ENCODE assay signal across 10 mouse cellular contexts in genomic region chr1:179553197-179553948, GRCm38 (mm10). TPM values are rescaled to one million over a fixed set of nuclear protein-coding genes. Genes with fewer than 3 reads are reported as not detected.
A peak's percentile ranks its signal among the peaks of the same experiment; 100 is the strongest.
DNase-seq lines count a peak whose midpoint lies in the region; ATAC-seq and TF ChIP-seq lines count a peak whose summit lies in the region.
"Had no signal": no experiment of that assay in that cellular context is flagged by ENCODE, and none has a peak within 500 bp of the region (broad histone marks: within the 10 kb centered on the region; RNA-seq: fewer than 3 reads in every experiment).

No protein-coding gene starts in this region.

- 76% methylated on average over 5 of the region's 5 CpGs for WGBS in hindbrain, embryonic 13.5 days
- WGBS in hindbrain, embryonic 12.5 days: 76% methylated on average over 5 of the region's 5 CpGs
- WGBS in liver, embryonic 14.5 days (ENCODE audit: insufficient replicate concordance): 58% methylated on average over 5 of the region's 5 CpGs

- peak; percentile 64 for DNase-seq in MEL (ENCODE audit: low read depth, low spot score)
- peak; percentile 10 for DNase-seq in Muller cell, postnatal 12 days (ENCODE audit: inconsistent ontology term)
- no peak for DNase-seq in liver, embryonic 14.5 days (ENCODE audit: low read depth in 3 of 3, low spot score in 3 of 3)
- DNase-seq in layer of hippocampus, postnatal 10 days (ENCODE audit: low spot score in 2 of 2): no peak
- no peak for DNase-seq in thymus, postnatal 0 days (ENCODE audit: low spot score)
- DNase-seq: adrenal gland, postnatal 25 days; heart, postnatal 36 days; right cerebral cortex, postnatal 4 days had no signal

- no peaks in the 10 kb centered on the region for H3K27me3 ChIP-seq in hindbrain, embryonic 13.5 days
- H3K27me3 ChIP-seq in hindbrain, embryonic 12.5 days: no peaks in the 10 kb centered on the region
- H3K27me3 ChIP-seq in MEL (ENCODE audit: control insufficient read depth in 1 of 2, insufficient read depth in 2 of 2, low read length in 2 of 2): no peaks in the 10 kb centered on the region
- no peaks in the 10 kb centered on the region for H3K27me3 ChIP-seq in liver, embryonic 14.5 days (ENCODE audit: control insufficient read depth, insufficient read depth, low read length)

- TF ChIP-seq EP300 in MEL (IDR thresholded peaks at IDR 0.05; ENCODE audit: low read depth in 1 of 2, low read length in 2 of 2): 0 out of 4 replicates have a peak, but pooled peaks of 1 of the 2 experiments have one; percentile 17
- TF ChIP-seq EP300 in liver, embryonic 14.5 days (IDR thresholded peaks at IDR 0.05; ENCODE audit: low read depth): no peak

- no peaks in the 10 kb centered on the region for H3K9me3 ChIP-seq in hindbrain, embryonic 13.5 days
- no peaks in the 10 kb centered on the region for H3K9me3 ChIP-seq in hindbrain, embryonic 12.5 days (replicated peaks)
- no peaks in the 10 kb centered on the region for H3K9me3 ChIP-seq in MEL (replicated peaks; ENCODE audit: insufficient read depth, low read length)
- H3K9me3 ChIP-seq in liver, embryonic 14.5 days (ENCODE audit: control insufficient read depth, low read length): no peaks in the 10 kb centered on the region

- no peak for TF ChIP-seq RAD21 in MEL (IDR thresholded peaks at IDR 0.05; ENCODE audit: low read depth, low read length)

- no peaks in the 10 kb centered on the region for H3K36me3 ChIP-seq in hindbrain, embryonic 13.5 days
- H3K36me3 ChIP-seq in hindbrain, embryonic 12.5 days: no peaks in the 10 kb centered on the region
- peaks cover 0 to 45% of the 10 kb centered on the region in 2 experiments; a peak in 2 of 4 replicates for H3K36me3 ChIP-seq in MEL (ENCODE audit: control insufficient read depth in 1 of 2, insufficient read depth in 2 of 2, low read length in 2 of 2)
- H3K36me3 ChIP-seq in liver, embryonic 14.5 days (replicated peaks; ENCODE audit: control insufficient read depth, insufficient read depth, low read depth): no peaks in the 10 kb centered on the region; the same call in 1 of the 2 replicates

- no peak overlapping the region for H3K4me3 ChIP-seq in hindbrain, embryonic 13.5 days
- no peak overlapping the region for H3K4me3 ChIP-seq in hindbrain, embryonic 12.5 days
- H3K4me3 ChIP-seq in MEL (ENCODE audit: control insufficient read depth in 1 of 2, insufficient read depth in 1 of 2, low read depth in 2 of 2, low read length in 2 of 2): no peak overlapping the region
- no peak overlapping the region for H3K4me3 ChIP-seq in liver, embryonic 14.5 days (ENCODE audit: insufficient read depth in 1 of 2, low read depth in 2 of 2, low read length in 2 of 2)

- TF ChIP-seq POLR2A in MEL (IDR thresholded peaks at IDR 0.05; ENCODE audit: control insufficient read depth in 1 of 2, insufficient read depth in 1 of 2, low read depth in 1 of 2, low read length in 2 of 2, poor library complexity in 1 of 2): no peak

- H3K27ac ChIP-seq in hindbrain, embryonic 13.5 days: no peak overlapping the region
- no peak overlapping the region for H3K27ac ChIP-seq in hindbrain, embryonic 12.5 days
- no peak overlapping the region for H3K27ac ChIP-seq in MEL (ENCODE audit: control insufficient read depth, low read depth, low read length)
- no peak overlapping the region; the same call in 1 of the 2 replicates for H3K27ac ChIP-seq in liver, embryonic 14.5 days

- H3K4me1 ChIP-seq in hindbrain, embryonic 13.5 days (replicated peaks): peaks cover 24% of the 10 kb centered on the region
- H3K4me1 ChIP-seq in hindbrain, embryonic 12.5 days: peaks cover 4% of the 10 kb centered on the region
- H3K4me1 ChIP-seq in MEL (ENCODE audit: control insufficient read depth in 1 of 2, insufficient read depth in 2 of 2, low read length in 2 of 2): peaks cover 20 to 26% of the 10 kb centered on the region in 2 experiments
- H3K4me1 ChIP-seq in liver, embryonic 14.5 days (replicated peaks; ENCODE audit: control insufficient read depth in 2 of 2, insufficient read depth in 2 of 2, low read length in 1 of 2): peaks cover 37 to 46% of the 10 kb centered on the region in 2 experiments

- peaks cover 10% of the 10 kb centered on the region for H3K79me2 ChIP-seq in MEL (ENCODE audit: control insufficient read depth, insufficient read depth, low read length, poor library complexity)

- H3K9ac ChIP-seq in hindbrain, embryonic 13.5 days: 0 out of 2 replicates have a peak overlapping the region, but pooled peaks have one; percentile 39
- no peak overlapping the region for H3K9ac ChIP-seq in hindbrain, embryonic 12.5 days
- H3K9ac ChIP-seq in MEL (ENCODE audit: control insufficient read depth, low read depth, low read length, poor library complexity, severe bottlenecking): no peak overlapping the region
- 0 out of 2 replicates have a peak overlapping the region, but pooled peaks have one; percentile 9 for H3K9ac ChIP-seq in liver, embryonic 14.5 days (replicated peaks)

- no peak for ATAC-seq in hindbrain, embryonic 13.5 days (ENCODE audit: low FRiP score)
- no peak for ATAC-seq in hindbrain, embryonic 12.5 days (ENCODE audit: low FRiP score)
- ATAC-seq in liver, embryonic 14.5 days (ENCODE audit: insufficient read depth): no peak

- TF ChIP-seq CTCF in MEL (IDR thresholded peaks at IDR 0.05 in 2 of 3, conservative IDR thresholded peaks at IDR 0.05 in 1 of 3; ENCODE audit: control insufficient read depth in 1 of 3, insufficient read depth in 1 of 3, low read depth in 2 of 3, low read length in 3 of 3, poor library complexity in 1 of 3, severe bottlenecking in 1 of 3): no peak
- no peak for TF ChIP-seq CTCF in liver, embryonic 14.5 days (IDR thresholded peaks at IDR 0.05; ENCODE audit: low read depth)

- no peak overlapping the region for H3K4me2 ChIP-seq in hindbrain, embryonic 13.5 days
- no peak overlapping the region for H3K4me2 ChIP-seq in hindbrain, embryonic 12.5 days (replicated peaks)
- peak overlapping the region; percentile 13 for H3K4me2 ChIP-seq in liver, embryonic 14.5 days (ENCODE audit: low read depth)

TF ChIP-seq in MEL, 35 proteins besides CTCF, POLR2A, EP300 and RAD21:
- TF ChIP-seq MXI1 (IDR thresholded peaks at IDR 0.05; ENCODE audit: low read depth, low read length) (peak; percentile 94), E2F4 (IDR thresholded peaks at IDR 0.05; ENCODE audit: borderline replicate concordance, low read depth, low read length) (no peak), USF1 (IDR thresholded peaks at IDR 0.05; ENCODE audit: low read depth, low read length) (peak; percentile 73), BHLHE40 (IDR thresholded peaks at IDR 0.05; ENCODE audit: borderline replicate concordance, low read depth, low read length) (peak; percentile 72; the same call in 1 of the 2 replicates), ELF1 (IDR thresholded peaks at IDR 0.05; ENCODE audit: low read depth, low read length) (no peak), ZNF384 (IDR thresholded peaks at IDR 0.05; ENCODE audit: low read depth, low read length) (peak; percentile 10; the same call in 1 of the 2 replicates), MAX (IDR thresholded peaks at IDR 0.05; ENCODE audit: low read length) (peak; percentile 83), MYC (IDR thresholded peaks at IDR 0.05; ENCODE audit: low read depth, low read length) (0 out of 2 replicates have a peak, but pooled peaks have one; percentile 65), USF2 (IDR thresholded peaks at IDR 0.05; ENCODE audit: borderline replicate concordance in 1 of 2, insufficient read depth in 1 of 2, low read depth in 1 of 2, low read length in 2 of 2) (0 out of 4 replicates have a peak, but pooled peaks of 1 of the 2 experiments have one; percentile 5), TCF12 (IDR thresholded peaks at IDR 0.05; ENCODE audit: low read depth, low read length) (no peak)

RNA-seq across cellular contexts. Expression of gene Cnst, which starts 7.2 kb away (rescaled TPM):
- polyA plus RNA-seq in hindbrain, embryonic 13.5 days (2015; fragmentation: Nextera tagmentation; extraction: Ambion mirVana): 27.7 and 30.9 TPM in 2 replicates
- 32.1 and 33.4 TPM in 2 replicates for polyA plus RNA-seq in hindbrain, embryonic 12.5 days (2016; fragmentation: Nextera tagmentation; extraction: Ambion mirVana)
- total RNA-seq in MEL (2012; rRNA removed): 10.4 and 11.9 TPM in 2 replicates
- polyA plus RNA-seq in MEL (2012; ENCODE audit: insufficient read depth in 1 of 2, insufficient read length in 2 of 2, low read depth in 1 of 2, low replicate concordance in 2 of 2, missing spikeins in 1 of 2): 10 to 100 TPM in 1 of 2 experiments, not detected in 1; 12.1 TPM
- 7.5 and 9.5 TPM in 2 replicates for polyA plus RNA-seq in liver, embryonic 14.5 days (2012; rRNA removed)
- polyA plus RNA-seq in liver, embryonic 14.5 days (2014; fragmentation: Nextera tagmentation; extraction: Ambion mirVana): 10.2 and 11.6 TPM in 2 replicates
- total RNA-seq in layer of hippocampus, postnatal 10 days (2021): 10 to 100 TPM; 28.8 to 30.0 TPM
- 18.0 and 18.8 TPM in 2 replicates for polyA plus RNA-seq in thymus, postnatal 0 days (2015; fragmentation: Nextera tagmentation; extraction: Ambion mirVana)

RNA-seq across cellular contexts. Expression of gene Tfb2m, which starts 7.3 kb away (rescaled TPM):
- polyA plus RNA-seq in hindbrain, embryonic 13.5 days (2015; fragmentation: Nextera tagmentation; extraction: Ambion mirVana): 35.2 and 39.0 TPM in 2 replicates
- 30.0 and 34.8 TPM in 2 replicates for polyA plus RNA-seq in hindbrain, embryonic 12.5 days (2016; fragmentation: Nextera tagmentation; extraction: Ambion mirVana)
- total RNA-seq in MEL (2012; rRNA removed): 17.3 and 19.3 TPM in 2 replicates
- 10 to 100 TPM in 1 of 2 experiments, not detected in 1; 20.9 TPM for polyA plus RNA-seq in MEL (2012; ENCODE audit: insufficient read depth in 1 of 2, insufficient read length in 2 of 2, low read depth in 1 of 2, low replicate concordance in 2 of 2, missing spikeins in 1 of 2)
- polyA plus RNA-seq in liver, embryonic 14.5 days (2012; rRNA removed): 4.0 and 6.5 TPM in 2 replicates
- polyA plus RNA-seq in liver, embryonic 14.5 days (2014; fragmentation: Nextera tagmentation; extraction: Ambion mirVana): 7.8 and 9.4 TPM in 2 replicates
- total RNA-seq in layer of hippocampus, postnatal 10 days (2021): 10 to 100 TPM; 26.6 to 27.8 TPM
- 38.5 and 39.6 TPM in 2 replicates for polyA plus RNA-seq in thymus, postnatal 0 days (2015; fragmentation: Nextera tagmentation; extraction: Ambion mirVana)

RNA-seq across cellular contexts. Expression of gene Smyd3, which starts 35.5 kb away (rescaled TPM):
- polyA plus RNA-seq in hindbrain, embryonic 13.5 days (2015; fragmentation: Nextera tagmentation; extraction: Ambion mirVana): 19.6 and 20.7 TPM in 2 replicates
- 19.4 and 20.8 TPM in 2 replicates for polyA plus RNA-seq in hindbrain, embryonic 12.5 days (2016; fragmentation: Nextera tagmentation; extraction: Ambion mirVana)
- 17.4 and 18.2 TPM in 2 replicates for total RNA-seq in MEL (2012; rRNA removed)
- 10 to 100 TPM in 1 of 2 experiments, not detected in 1; 13.3 TPM for polyA plus RNA-seq in MEL (2012; ENCODE audit: insufficient read depth in 1 of 2, insufficient read length in 2 of 2, low read depth in 1 of 2, low replicate concordance in 2 of 2, missing spikeins in 1 of 2)
- polyA plus RNA-seq in liver, embryonic 14.5 days (2012; rRNA removed): 1.5 and 2.6 TPM in 2 replicates
- 6.3 and 6.6 TPM in 2 replicates for polyA plus RNA-seq in liver, embryonic 14.5 days (2014; fragmentation: Nextera tagmentation; extraction: Ambion mirVana)
- total RNA-seq in layer of hippocampus, postnatal 10 days (2021): 10 to 100 TPM; 21.8 to 26.0 TPM
- polyA plus RNA-seq in thymus, postnatal 0 days (2015; fragmentation: Nextera tagmentation; extraction: Ambion mirVana): 34.5 and 36.2 TPM in 2 replicates

Comparison
In these comparisons a context has a peak if more than half of its experiments do, and no peak if none do; other contexts are left out.
1. H3K9ac ChIP-seq: peak in hindbrain, embryonic 13.5 days (single experiment) and liver, embryonic 14.5 days (single experiment); none in hindbrain, embryonic 12.5 days (single experiment) and MEL (single experiment).
2. DNase-seq: peak in MEL (single experiment) and Muller cell, postnatal 12 days (single experiment); none in liver, embryonic 14.5 days (0 of 3), layer of hippocampus, postnatal 10 days (0 of 2) and thymus, postnatal 0 days (single experiment).